Mouse (Mus musculus) left cerebral cortex, postnatal 14 days (tissue): Measurements from ENCODE around the gene Sdsl. TPM values are rescaled to one million over a fixed set of nuclear protein-coding genes. Genes with fewer than 3 reads are reported as not detected.
"Not testable (repeated sequence)": the region's sequence is repeated elsewhere in the genome, so short reads cannot be mapped to it uniquely, and the experiment has no call there.

ENCODE experiments used
- DNase-seq, 2 experiments: peaks; one replicate each; pipeline ENCODE4 v3.0.0; 2021 to 2022; ENCODE audit warnings: low spot score in 2 of 2, mixed read lengths in 1 of 2
- intact Hi-C: fragments of 180-260 bp; cut with DNase I; formaldehyde crosslinking; loops from one replicate; pipeline ENCODE4 v1.15.1; 2025
- long read RNA-seq, 2 experiments: library from polyadenylated mRNA; stranded (forward); transcript quantifications; one replicate each; pipeline ENCODE4 v2.0.0; 2021
- total RNA-seq, 2 experiments: library from RNA; stranded (reverse); gene quantifications; 2 replicates each; pipeline ENCODE4 v1.2.3; 2021

The Sdsl gene
- 1 to 10 TPM; 5.1 to 5.4 TPM for total RNA-seq
- long read RNA-seq, experiment 1, partial matches to known transcripts, result 3 of 7 reads
- long read RNA-seq, experiment 1, other reads (novel, unspliced or antisense), result 4 of 7 reads
- long read RNA-seq, experiment 2, partial matches to known transcripts, result 0 of 2 reads
- long read RNA-seq, experiment 2, other reads (novel, unspliced or antisense), result 2 of 2 reads

DNA sequence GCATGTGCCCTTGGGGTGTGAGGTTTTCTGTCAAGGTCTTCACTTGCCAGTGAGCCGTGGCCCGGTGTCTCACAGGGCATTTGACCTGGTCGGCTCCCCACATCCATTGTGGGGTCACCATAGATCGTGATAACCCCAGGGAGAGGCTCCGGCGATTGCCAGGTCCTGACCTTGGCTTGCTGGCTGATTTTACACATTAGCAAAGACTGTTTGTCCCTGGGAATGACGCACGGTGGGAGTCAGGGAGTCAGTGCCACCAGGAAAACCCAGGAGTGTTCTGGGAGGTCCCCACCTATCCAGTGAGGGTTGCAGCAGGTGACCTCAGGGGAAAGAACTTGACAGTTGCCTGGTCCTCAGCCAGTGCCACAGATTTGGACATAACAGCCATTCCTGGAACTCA is at the start of gene Sdsl:
Gene Sdsl (minus strand): TSS at position 41 of the 400 bp plus-strand sequence.
- intact Hi-C loops, result no loop called here
- DNase-seq, result no peak

DNA sequence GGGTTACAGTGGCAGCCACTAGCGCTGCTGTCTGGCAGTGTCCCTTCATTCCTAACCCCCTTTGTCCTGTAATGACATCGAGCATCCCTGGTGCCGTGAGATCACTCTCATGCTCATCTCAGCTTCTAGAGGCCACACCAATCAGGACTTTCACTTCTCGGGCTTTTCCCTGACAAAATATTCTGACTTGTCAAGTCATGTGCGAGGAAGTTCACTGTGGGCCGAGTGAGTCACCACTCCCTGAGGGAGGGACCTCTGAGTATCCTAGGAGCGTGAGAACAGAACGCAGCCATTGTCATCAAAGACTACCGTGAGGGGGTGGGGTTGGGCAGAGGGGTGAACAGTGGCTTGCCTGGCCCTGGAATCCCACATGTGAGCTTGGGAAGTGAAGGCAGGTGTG is 44.9 kb upstream of the Sdsl start:
- intact Hi-C loops, result no loop called here

DNA sequence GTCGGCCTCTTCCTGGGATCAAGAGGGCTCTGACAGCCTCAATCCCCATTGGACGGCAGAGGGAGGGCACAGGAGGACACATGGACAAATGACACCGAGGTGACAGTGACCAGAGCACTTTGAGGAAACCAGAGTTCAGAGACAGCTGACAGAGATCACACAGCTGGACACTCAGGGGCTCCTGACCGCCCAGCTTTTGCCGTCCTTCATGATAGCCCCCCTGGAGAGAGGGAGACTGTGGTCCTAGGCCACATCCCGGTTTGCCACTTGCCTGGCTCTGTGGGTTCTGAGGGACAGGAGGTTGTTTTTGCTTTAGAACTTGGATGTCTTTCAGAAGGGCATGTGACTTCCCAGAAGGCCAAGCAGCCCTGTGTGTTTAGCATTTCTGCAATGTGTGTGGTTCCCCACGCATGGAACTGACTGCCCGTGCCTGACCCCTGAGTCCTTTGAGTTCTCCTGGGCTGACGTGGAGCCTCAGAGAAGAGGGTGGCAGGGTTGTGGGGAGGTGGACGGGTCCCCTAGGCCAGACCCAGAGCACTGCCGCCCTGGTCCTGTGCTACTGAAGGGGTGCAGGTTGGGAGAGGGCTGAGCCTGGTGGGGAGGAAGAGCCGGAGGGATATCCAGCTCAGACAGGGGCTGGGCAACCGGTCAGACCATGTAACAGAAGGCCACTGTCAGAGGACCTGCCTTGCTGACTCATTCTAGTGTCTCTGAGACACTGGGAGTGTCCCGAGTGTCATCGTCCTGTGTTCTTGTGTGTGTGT is 43.8 kb upstream of the Sdsl start:
- intact Hi-C loops, result no loop called here
- no peak for DNase-seq

More for the DNA sequence above, 44.9 kb upstream of the Sdsl start:
- DNase-seq, result no peak

DNA sequence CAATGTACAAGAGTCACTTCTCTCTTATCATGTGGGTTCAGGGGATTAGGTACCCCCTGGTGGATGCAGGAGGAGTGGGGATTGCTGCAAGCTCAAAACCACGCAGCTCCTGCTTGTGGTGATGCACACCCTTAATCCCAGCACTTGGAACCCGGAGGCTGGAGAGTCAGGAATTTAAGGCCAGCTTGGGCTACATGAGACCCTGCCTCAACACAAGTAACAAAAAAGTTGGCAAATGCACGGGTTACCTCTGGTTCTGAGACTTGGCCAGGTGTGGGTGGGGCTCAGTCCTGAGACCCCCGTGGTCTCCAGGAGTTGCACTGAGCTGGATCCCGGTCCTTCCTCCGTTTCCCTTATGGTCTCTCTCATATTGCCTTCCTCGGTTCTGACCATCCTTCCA is 42.8 kb upstream of the Sdsl start:
- DNase-seq, result no peak
- intact Hi-C loops, result no loop called here

DNA sequence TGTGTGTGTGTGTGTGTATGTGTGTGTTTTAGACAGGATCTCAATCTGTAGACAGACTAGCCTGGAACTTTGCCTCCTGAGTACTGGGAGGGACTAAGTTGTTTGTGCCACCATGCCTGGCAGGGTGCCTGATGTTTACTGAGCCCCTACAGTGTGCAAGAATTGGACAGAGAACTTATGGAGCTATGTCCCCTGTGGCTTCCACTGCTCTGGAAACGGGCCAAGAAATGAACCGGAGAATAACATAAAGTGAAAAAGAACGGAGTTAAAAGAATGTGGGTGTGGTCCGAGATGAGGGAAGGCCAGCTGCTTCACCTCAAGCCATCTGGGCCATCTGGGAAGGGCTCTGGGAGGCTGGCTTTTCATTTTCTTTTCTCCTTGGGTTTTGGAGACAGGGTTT is 42.1 kb upstream of the Sdsl start:
- no peak for DNase-seq
- intact Hi-C loops, result no loop called here

DNA sequence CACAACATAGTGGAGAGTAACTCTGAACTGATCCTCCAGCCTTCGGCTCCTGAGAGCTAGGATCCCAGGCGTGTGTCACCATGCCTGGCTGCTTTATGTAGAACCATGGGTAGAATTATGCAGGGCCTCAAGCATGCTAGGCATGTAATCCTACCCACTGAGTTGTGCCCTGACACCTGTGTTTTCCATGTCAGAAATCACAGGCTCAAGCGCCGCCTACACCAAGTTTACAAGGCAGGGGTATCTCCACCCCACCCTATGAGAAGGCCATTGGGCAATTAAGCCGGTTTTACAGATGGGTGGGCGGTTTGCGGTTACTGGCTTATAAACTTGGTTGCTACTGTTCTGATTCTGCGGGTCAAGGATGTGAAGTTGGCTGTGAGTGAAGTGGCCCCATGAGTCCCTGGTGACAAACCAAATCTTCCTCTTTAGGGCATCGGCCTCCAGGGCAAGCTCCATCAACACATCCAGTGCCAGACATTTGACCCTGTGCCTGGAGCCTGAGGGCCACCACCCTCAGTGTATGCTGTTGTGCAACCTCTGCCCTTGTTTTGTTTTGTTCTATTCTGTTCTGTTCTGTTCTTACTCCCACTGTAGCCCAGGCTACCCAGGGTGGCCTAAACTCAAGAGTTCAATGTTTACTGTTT is 41.5 kb upstream of the Sdsl start:
- intact Hi-C loops, result no loop called here
- no peak for DNase-seq

DNA sequence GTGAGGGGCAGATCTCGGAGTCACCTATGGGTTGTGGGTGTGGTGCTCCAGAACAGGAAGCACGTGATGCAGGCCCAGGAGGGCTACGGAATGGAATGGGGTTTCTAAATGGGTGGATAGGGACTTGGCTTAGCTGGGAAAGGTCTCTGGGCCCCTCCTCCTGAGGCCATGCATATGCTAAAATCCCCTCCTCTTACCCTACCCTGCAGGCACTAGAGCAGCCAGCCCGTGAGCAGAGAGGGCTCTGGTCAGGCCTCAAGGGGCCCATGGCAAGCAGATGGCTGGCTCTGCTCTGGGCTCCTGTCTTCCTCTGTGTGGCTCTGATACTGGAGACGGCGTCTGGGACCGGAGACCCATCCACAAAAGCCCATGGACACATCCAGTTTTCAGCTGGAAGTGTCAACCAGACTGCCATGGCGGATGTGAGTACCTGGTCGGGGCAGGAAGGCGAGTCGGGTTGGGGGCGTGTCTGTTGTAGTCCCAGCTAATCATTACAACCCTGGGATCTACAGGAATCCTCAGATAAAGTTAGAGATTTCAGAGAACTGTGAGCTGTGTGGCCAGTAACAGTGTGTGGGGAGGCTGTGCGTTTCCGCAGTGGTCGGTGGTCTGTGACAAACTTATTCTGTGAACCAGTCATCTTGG is 40.4 kb upstream of the Sdsl start:
- intact Hi-C loops, result no loop called here
- DNase-seq, result no peak

DNA sequence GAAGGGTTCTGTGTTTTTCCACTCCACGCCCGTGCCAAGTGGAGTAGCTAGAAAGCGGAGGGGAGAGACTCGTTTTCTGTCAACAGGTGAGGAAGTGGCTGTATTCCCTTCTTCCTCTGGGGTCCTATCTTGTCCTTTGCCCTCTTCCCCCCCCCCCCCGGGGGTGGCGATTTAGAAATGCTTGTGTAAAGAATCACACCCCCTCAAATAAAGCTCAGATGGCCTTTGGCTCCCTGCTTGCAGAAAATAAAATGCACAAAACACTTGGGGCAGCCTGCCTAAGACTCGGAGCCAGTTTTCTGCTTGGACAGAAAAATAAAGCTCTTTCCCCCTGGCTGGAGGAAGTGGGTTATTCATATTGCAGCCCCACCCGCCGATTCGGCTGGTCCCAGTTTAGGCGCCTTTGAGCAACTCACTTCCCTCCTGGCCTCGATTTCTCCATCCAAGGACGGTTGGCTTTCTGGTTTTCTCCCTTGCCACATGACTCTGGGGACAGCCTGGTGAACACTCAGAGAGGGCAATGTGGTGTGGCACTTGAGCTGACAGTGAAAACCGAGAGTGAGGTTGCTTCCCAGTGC is 39.1 kb upstream of the Sdsl start:
- no peak for DNase-seq
- intact Hi-C loops, result no loop called here

DNA sequence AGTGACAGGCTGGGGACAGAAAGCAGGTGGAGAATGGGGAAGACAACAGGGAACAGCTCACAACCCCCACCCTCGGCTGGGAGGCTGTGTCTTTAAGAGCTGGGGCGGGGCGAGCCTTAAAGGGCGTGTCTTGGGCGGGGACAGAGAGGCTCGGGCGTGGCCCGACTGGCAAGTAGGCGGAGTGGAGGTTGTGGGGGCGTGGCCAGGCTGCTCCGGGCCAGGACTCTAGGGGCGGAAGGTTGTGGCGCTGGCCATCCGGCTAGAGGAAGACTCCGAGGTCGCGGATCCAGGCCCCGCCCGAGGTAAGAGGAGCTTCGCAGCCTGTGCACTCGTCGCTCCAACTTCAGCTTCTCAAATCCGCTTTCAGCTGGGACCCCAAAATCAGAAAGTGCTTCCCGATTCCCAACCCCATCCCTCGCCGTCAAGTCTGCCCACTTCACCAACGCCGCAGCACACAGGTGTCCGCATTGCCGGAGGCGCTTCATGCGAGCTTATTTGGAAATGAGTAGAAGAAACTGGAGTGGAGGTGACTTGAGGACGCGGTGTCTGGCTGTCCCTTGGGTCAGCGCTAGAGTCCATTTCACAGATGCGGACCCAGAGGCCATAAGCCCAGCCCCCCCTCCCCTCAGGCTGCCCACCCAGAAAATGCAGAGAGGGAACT is 38.5 kb upstream of the Sdsl start, which contains the start of gene Slc8b1:
Gene Slc8b1 (plus strand): TSS at position 187 of the 661 bp plus-strand sequence.
- intact Hi-C loops, result no loop called here

DNA sequence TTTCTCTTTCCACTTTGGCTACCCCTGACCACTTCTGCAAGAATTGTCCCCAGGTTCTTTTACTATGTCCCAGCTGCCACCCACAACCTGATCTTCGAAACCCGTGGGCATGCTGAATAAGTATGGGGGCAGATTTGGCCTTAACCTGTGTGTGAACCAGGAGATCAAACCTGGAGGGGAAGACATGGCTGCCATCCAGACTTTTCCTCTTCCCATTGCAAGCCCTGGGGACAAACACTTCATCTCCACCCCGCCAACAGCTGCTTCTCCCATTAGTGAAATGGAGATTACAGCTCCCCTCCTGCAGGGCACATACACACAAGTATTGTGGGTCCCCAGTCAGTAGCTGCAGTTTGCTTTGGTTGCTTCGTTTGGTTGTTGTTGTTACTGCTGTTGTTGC is 34.7 kb upstream of the Sdsl start:
- no peak for DNase-seq
- intact Hi-C loops, result no loop called here

More for the DNA sequence above, 38.5 kb upstream of the Sdsl start, which contains the start of gene Slc8b1:
- DNase-seq, result peak; percentile 84 to 86

DNA sequence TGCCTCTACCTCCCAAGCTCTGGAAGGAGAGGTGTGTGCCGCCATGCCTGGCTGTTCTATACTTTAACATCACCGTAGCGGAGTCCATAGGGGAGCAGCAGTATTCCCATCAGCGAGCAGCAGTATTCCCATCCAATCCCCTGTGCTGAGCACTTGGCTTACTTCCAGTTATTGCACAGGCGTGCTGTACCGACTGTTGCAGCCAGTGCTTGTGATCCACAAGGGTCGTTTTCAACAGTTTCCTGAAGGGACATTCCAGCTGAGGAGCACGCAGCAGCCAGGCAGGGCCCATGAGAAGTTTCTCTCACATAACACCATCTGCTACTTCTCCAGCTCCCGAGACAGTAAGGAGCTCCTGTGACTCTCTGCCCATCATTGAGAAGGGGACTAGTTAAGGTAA is 33.9 kb upstream of the Sdsl start:
- no peak for DNase-seq
- intact Hi-C loops, result no loop called here

DNA sequence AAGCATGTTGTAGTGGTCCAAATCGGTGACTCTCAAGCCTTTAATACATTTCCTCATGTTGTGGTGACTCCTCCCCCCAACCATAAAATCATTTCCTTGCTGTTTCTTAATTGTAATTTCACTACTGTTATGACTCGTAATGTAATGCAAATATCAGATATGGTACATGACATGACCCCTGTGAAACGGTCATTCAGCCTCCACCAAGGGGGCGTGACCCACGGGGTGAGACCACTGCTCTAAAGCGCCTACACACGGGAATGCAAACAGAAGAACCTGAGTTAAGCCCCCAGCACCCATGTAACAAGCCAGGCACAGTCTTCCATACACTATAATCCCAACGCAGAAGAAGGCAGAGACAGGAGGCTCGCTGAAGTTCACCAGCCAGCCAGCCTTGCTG is 33.2 kb upstream of the Sdsl start:
- DNase-seq, result no peak
- intact Hi-C loops, result loop anchor here (1.0 kb wide), 1 partner anchor 100 kb away; no protein-coding TSS in a partner anchor

DNA sequence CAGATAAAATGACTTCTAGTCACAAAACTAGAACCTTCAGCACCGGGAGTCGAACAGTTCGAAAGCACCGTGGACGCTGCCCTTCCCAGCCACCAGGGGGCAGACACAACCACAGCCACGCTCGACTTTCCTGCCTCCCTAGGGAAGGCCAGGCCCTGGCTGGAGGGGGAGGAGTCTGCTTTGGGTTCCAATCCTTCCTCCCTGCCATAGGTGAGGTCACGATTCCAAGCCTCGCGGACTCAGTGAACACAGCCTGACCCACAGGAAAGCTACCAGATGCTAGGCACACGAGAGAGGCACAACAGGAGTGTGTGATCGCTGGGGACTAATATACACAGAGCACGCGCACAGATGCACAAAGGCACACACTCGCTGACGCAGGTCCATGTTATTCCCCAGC is 32.8 kb upstream of the Sdsl start:
- intact Hi-C loops, result loop anchor here (1.0 kb wide), 1 partner anchor 100 kb away; no protein-coding TSS in a partner anchor
- peak in 1 of 2 experiments; percentile 68 for DNase-seq

DNA sequence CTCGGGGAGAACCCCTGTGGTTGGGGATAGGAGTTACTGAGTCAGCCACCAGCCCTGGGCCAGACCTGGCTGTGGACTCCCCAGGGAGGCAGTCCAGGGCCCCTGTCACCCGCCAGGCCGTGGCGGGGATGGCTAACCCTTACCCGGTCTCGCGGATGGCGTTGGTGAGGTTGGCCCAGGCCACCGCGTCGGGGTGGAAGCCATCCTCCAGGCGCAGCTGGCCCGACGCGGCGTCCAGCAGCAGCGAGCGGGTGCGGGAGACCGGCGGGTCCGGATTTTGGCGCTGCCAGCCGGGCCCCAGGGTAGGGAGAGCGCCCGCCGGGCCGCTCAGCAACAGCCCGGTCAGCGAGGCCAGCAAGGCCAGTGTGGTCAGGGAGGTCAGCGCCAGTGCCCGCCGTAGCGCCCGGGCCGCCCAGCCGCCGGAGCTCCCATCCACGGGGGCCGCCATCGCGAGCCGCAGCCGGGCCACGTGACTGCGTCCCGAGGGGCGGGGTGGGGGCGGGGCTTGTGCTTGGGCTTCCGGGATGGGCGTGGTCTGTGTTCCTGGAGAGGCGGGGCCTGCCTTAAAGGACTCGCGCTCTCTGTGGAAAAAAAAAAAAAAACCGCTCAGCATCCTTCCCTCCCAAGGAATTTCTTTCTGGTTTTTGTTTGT is 30.7 kb upstream of the Sdsl start, which contains the start of gene Plbd2:
Gene Plbd2 (minus strand): TSS at position 482 of the 652 bp plus-strand sequence.
- intact Hi-C loops, result loop anchor here (5.0 kb wide), 1 partner anchor 84 kb away; the partner anchor contains the start of genes Iqcd and Tpcn1

DNA sequence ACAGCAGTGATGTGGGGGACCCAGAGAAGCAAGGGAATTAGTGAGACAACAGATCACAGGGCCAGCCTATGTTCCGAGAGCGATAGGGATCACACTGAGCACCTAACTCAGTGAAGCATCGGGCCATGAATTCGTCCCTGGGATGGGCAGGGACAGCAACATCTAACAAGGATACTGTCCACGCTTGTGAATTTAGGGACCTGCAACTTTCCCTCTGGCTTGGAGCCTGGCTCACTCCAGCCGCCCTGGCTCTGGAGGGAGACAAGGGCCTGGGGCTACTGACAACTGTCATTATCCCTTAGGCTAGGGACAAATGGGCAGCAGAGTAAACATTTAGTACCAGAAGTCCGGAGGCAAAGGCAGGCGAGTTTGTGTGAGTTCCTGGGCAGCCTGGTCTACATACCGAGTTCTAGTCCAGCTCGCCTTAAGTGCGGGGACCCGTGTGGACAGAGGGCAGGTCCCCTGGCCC is 30.1 kb upstream of the Sdsl start:
- intact Hi-C loops, result loop anchor here (5.0 kb wide), 1 partner anchor 85 kb away; the partner anchor contains the start of genes Iqcd and Tpcn1
- DNase-seq, result no peak

More for the DNA sequence above, 30.7 kb upstream of the Sdsl start, which contains the start of gene Plbd2:
- peak; percentile 78 to 82 for DNase-seq

DNA sequence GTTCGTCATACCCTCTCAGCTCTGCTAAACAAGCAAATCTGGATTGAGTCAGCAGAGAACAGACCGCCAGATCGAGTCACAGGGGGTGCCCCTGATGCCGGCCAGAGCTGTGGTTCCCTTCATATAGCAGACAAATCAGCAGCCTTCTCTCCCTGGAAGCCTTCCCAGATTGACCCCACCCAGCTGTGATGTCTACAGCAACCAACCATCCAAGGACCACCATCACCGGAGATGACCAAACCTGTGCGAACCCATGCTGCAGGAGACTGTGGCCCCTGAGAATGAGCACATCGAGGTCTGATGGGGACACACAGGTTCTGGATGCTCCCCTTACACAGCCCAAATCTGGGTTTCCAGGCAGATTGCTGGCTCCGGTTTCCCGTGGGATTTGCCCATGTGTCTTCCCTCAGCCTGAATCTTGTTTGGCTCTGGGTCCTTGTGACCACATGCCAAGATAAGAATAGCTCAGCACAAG is 29.6 kb upstream of the Sdsl start:
- peak; percentile 56 to 82 for DNase-seq
- intact Hi-C loops, result loop anchor here (5.0 kb wide), 1 partner anchor 85 kb away; the partner anchor contains the start of genes Iqcd and Tpcn1

DNA sequence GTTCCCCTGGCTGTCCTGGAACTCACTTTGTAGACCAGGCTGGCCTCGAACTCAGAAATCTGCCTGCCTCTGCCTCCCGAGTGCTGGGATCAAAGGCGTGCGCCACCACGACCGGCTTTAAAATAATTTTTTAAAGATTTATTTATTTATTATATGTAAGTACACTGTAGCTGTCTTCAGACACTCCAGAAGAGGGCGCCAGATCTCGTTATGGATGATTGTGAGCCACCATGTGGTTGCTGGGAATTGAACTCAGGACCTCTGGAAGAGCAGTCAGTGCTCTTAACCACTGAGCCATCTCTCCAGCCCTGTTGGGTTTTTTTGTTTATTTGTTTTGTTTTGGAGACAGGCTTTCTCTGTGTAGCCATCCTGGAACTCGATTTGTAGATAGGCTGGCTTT is 28.0 kb upstream of the Sdsl start:
- DNase-seq, result not testable (repeated sequence)
- intact Hi-C loops, result loop anchor here (5.0 kb wide), 1 partner anchor 87 kb away; the partner anchor contains the start of genes Iqcd and Tpcn1

DNA sequence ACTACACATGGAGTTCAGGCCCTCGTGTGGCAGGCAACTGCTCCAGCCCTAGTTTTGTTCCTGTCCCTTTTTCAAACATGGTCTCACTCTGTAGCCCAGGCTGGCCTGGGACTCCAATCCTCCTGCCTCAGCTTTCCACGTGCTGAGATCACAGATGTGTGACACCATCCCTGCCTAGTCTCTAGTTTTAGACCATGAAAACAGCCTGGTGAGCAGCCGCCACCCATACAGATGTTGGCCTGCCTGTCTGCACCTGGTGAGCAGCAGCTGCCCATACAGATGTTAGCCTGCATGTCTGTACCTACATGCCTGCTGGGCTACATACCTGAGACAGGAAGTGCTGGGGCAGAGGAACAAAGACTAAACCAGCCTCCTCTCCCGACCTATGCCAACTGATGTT is 26.6 kb upstream of the Sdsl start:
- intact Hi-C loops, result no loop called here
- DNase-seq, result no peak
